Mouse (Mus musculus) ES-Bruce4 (cell line): ENCODE measurements around the gene Pip4k2b. TPM values are rescaled to one million over a fixed set of nuclear protein-coding genes. Genes with fewer than 3 reads are reported as not detected.

Source experiments
- H3K27ac ChIP-seq: 2 replicates; pipeline ENCODE4 v1.5.1; 2012; ENCODE audit warnings: low read length, inconsistent platforms; ENCODE audit not compliant: insufficient read depth
- H3K27me3 ChIP-seq: 2 replicates; pipeline ENCODE4 v1.6.1; 2012; ENCODE audit warnings: mild to moderate bottlenecking, low read length, inconsistent platforms; ENCODE audit not compliant: control insufficient read depth, poor library complexity, insufficient read depth, severe bottlenecking
- H3K36me3 ChIP-seq: 2 replicates; pipeline ENCODE4 v1.6.1; 2012; ENCODE audit warnings: inconsistent platforms, mild to moderate bottlenecking, low read length, moderate library complexity; ENCODE audit not compliant: control insufficient read depth, poor library complexity, insufficient read depth, severe bottlenecking
- H3K4me1 ChIP-seq: one replicate; pipeline ENCODE4 v1.8.1; 2011; ENCODE audit warnings: low read length; ENCODE audit not compliant: control insufficient read depth, insufficient read depth
- H3K4me3 ChIP-seq: 2 replicates; pipeline ENCODE4 v1.5.1; 2011; ENCODE audit warnings: low read depth, mild to moderate bottlenecking, low read length
- H3K9ac ChIP-seq: 2 replicates; pipeline ENCODE4 v1.6.1; 2012; ENCODE audit warnings: low read depth, mild to moderate bottlenecking, inconsistent platforms; ENCODE audit not compliant: poor library complexity, severe bottlenecking
- H3K9me3 ChIP-seq: replicated peaks from 2 replicates; pipeline ENCODE4 v1.6.1; 2012; ENCODE audit warnings: mild to moderate bottlenecking, low read length, inconsistent platforms; ENCODE audit not compliant: control insufficient read depth, poor library complexity, insufficient read depth, severe bottlenecking
- CTCF ChIP-seq: IDR thresholded peaks from one replicate; pipeline ENCODE4 v1.8.1; 2011; ENCODE audit warnings: low read depth, low read length
- EP300 ChIP-seq: IDR thresholded peaks from 2 replicates; pipeline ENCODE4 v1.6.1; 2011; ENCODE audit warnings: low read depth, low read length; ENCODE audit not compliant: insufficient read depth
- POLR2A ChIP-seq: IDR thresholded peaks from one replicate; pipeline ENCODE4 v1.8.1; 2011; ENCODE audit warnings: low read length; ENCODE audit not compliant: insufficient read depth
- polyA plus RNA-seq: library from polyadenylated mRNA; stranded (reverse); fragments of >200 nt; gene quantifications from 2 replicates; pipeline ENCODE4 v1.2.4, GENCODE M21; 2011; ENCODE audit warnings: low read depth; ENCODE audit not compliant: missing spikeins, insufficient read depth, insufficient read length

Pip4k2b gene
- polyA plus RNA-seq, 1 experiment, result 35.0 TPM

DNA sequence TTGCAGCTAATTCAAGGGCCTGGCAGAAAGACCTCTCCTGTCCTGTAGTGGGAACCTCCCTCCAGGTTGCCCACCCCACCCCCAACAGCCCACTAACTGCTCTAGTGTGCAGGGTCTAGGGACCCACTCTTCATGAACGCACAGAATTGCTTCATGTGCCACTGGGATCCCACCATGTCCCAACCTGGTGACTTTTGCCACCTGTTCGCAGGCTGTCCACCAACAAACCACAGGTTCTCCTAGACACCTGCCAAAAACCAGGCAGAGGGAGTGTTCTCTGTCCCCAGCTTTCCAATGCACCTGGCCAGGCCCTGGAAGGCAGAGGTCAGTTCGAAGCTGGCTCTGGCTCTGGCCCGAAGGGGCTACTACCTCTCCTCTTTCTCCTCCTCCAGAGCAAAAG, 50.1 kb downstream of the Pip4k2b start:
- H3K9ac ChIP-seq, result no peak overlapping the region
- peaks cover 6% of the 10 kb centered on the region for H3K4me1 ChIP-seq
- no peaks in the 10 kb centered on the region for H3K9me3 ChIP-seq
- H3K36me3 ChIP-seq, result peaks cover 33% of the 10 kb centered on the region
- no peak overlapping the region for H3K4me3 ChIP-seq
- no peaks in the 10 kb centered on the region for H3K27me3 ChIP-seq
- no peak overlapping the region for H3K27ac ChIP-seq
- TF ChIP-seq POLR2A (no peak), CTCF (no peak), EP300 (no peak)

DNA sequence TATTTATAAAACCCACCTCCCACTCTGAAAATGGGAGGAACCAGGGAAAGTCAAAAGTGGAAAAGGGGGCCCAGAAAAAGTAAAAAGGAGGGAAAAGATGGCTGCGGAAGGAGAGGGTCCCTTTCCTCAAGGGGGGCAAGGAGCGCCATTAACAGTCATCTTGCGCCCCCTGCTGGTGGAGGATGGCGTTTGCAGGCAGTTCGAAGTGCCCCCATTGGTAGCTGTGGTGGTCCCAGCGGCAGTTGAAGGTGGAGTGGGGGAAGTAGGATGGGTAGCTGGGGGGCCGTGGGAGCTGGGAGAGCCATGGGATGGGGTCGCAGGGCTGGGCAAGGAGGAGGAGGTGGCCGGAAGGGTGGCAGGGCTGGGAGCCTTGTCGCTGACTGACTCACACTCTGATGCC, 54.6 kb downstream of the Pip4k2b start:
- H3K36me3 ChIP-seq, result peaks cover 41% of the 10 kb centered on the region
- no peak overlapping the region for H3K4me3 ChIP-seq

DNA sequence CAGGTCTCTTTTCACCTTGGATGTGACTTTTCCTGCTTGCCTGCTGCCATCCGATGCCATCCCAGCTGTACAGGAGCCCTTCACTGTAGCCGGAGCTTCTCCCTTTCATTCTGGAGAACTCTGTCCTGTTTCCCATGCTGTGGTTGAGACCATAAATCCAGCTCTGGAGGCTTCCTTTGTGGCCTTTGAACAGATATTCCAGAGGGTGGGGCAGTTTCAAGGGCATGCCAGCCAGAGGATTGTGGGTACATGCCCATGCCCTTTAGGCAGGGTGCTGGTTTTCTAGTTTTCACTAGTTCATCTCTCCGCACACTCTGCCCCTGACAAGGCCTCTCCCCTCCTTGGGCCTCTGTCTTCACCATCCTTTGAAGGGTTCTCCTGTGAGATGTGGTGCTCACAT, 57.4 kb downstream of the Pip4k2b start:
- peak overlapping the region; percentile 62; the same call in 1 of the 2 replicates for H3K9ac ChIP-seq
- H3K4me3 ChIP-seq, result peak overlapping the region; percentile 71
- TF ChIP-seq EP300 (no peak), POLR2A (no peak), CTCF (no peak)
- H3K27me3 ChIP-seq, result no peaks in the 10 kb centered on the region
- peaks cover 6% of the 10 kb centered on the region for H3K4me1 ChIP-seq
- H3K27ac ChIP-seq, result 0 out of 2 replicates have a peak overlapping the region, but pooled peaks have one; percentile 2
- H3K36me3 ChIP-seq, result peaks cover 26% of the 10 kb centered on the region
- H3K9me3 ChIP-seq, result no peaks in the 10 kb centered on the region

More for the DNA sequence above, 54.6 kb downstream of the Pip4k2b start:
- Histone ChIP-seq H3K27me3 (no peaks in the 10 kb centered on the region), H3K27ac (no peak overlapping the region), H3K9ac (no peak overlapping the region), H3K4me1 (peaks cover under 1% of the 10 kb centered on the region), H3K9me3 (no peaks in the 10 kb centered on the region)
- no peak for TF ChIP-seq EP300
- peak; percentile 92 for TF ChIP-seq CTCF
- TF ChIP-seq POLR2A, result no peak

DNA sequence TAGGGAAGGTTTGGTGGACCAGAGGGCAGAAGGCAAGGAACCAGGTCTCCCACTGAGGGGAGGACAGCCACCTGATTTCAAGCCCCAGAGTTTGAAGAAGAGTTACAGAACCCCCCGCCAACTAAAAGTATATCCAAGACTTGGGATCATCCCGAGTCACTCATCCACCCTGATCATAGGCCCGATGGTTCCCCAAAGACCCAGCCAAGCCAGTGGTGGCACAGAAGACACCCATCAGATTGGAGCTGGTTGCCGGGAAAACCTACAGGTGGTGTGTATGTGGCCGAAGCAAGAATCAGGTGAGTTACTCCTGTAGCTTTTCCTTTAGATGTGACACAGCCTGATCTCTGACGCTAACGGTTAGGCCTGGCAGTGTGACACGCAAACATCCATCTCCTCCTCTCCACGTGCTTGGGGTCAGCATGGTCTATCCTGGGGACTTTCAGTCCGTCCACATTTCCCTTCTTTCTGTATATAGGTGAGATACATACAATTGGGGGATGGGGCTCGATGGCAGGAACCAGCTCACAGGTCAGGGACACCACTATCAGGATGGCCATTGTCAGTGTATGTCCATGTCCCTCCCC, 58.1 kb downstream of the Pip4k2b start:
- Histone ChIP-seq H3K9ac (peak overlapping the region; percentile 62), H3K9me3 (no peaks in the 10 kb centered on the region), H3K27ac (peak overlapping the region; percentile 52), H3K27me3 (no peaks in the 10 kb centered on the region), H3K4me3 (peak overlapping the region; percentile 71), H3K4me1 (peaks cover 7% of the 10 kb centered on the region), H3K36me3 (peaks cover 22% of the 10 kb centered on the region)
- no peak for TF ChIP-seq CTCF
- no peak for TF ChIP-seq POLR2A
- TF ChIP-seq EP300, result no peak

DNA sequence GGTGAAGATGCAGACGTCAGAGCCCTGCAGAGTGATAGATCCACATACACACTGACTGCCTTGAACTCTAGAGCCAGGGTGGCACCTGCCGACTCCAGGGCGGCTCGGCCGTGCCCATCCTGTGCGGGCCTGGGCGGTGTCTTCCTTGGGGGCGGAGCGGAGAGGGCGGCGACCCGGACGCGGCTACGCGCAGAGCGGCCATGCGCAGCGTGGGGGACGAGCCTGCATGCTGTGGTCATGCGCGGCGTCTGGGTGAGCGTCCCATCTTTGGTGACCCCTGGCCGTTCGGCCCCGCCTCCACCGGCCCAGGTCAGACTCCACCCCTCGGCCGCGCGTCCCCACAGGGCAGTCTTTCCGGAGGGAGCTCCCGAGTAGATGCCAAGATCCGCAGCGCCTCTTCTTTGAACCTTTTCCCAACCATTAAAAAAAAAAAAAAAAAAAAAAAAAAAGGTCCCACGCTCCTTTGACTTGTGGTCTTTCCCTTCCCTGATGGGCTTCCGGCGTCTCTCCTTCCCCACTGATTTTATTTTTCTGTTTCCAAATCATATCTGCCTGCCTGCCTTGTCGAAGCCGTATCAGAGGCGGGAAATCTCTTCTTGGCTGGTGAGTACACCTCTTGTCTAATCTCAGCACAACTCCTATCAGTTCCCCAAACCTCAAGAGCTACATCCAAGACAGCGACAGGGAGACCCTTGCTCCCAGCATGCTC, 58.7 kb downstream of the Pip4k2b start, which contains the start of gene Cisd3:
TSS of gene Cisd3 (plus strand) at position 214 of the 709 bp plus-strand sequence.
- Histone ChIP-seq H3K9me3 (no peaks in the 10 kb centered on the region), H3K9ac (peak within 1 kb of the TSS; percentile 62), H3K36me3 (peaks cover 22% of the 10 kb centered on the region), H3K27me3 (no peaks in the 10 kb centered on the region), H3K27ac (peak within 1 kb of the TSS; percentile 52), H3K4me1 (peaks cover 7% of the 10 kb centered on the region), H3K4me3 (peak within 1 kb of the TSS; percentile 71)
- no peak for TF ChIP-seq POLR2A
- no peak for TF ChIP-seq CTCF
- TF ChIP-seq EP300, result no peak

DNA sequence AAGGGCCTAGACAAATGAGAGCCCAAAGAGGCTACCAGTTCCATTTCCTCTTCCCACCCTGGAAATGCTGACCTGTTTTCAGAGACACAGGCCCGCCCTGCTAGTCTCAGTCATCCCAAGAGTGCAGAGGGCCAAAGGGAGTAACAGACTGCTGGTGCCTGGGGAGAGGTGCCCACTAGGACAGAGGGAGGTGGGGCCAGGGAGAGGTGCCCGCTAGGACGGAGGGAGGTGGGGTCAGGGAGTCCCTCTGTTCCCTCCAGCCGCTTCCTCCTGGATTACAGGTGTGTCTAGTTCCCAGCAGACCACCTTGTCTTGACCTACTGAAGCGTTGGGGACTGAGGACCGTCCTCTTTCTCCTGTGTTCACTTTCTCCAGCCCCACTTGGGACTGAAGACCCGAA, 59.7 kb downstream of the Pip4k2b start:
- Histone ChIP-seq H3K4me3 (no peak overlapping the region), H3K27me3 (no peaks in the 10 kb centered on the region), H3K9ac (0 out of 2 replicates have a peak overlapping the region, but pooled peaks have one; percentile 2), H3K9me3 (no peaks in the 10 kb centered on the region), H3K36me3 (peaks cover 27% of the 10 kb centered on the region), H3K4me1 (peaks cover 7% of the 10 kb centered on the region), H3K27ac (peak overlapping the region; percentile 39)
- TF ChIP-seq EP300 (no peak), CTCF (no peak), POLR2A (no peak)
